Comparison of ENCODE assay signal across 22 mouse cellular contexts in genomic region chr4:143143615-143144014, GRCm38 (mm10).
A peak's percentile ranks its signal among the peaks of the same experiment; 100 is the strongest.
DNase-seq lines count a peak whose midpoint lies in the region; ATAC-seq lines count a peak whose summit lies in the region.
"Had no signal": no experiment of that assay in that cellular context is flagged by ENCODE, and none has a peak within 500 bp of the region (broad histone marks: within the 10 kb centered on the region; RNA-seq: fewer than 3 reads in every experiment).

No protein-coding gene starts in this region.

- no peaks in the 10 kb centered on the region for H3K27me3 ChIP-seq in embryonic facial prominence, embryonic 11.5 days (ENCODE audit: control insufficient read depth, insufficient read depth, low read length)
- no peaks in the 10 kb centered on the region for H3K27me3 ChIP-seq in embryonic facial prominence, embryonic 10.5 days (replicated peaks; ENCODE audit: low read depth, poor library complexity, severe bottlenecking)
- H3K27me3 ChIP-seq: limb, embryonic 12.5 days had no signal

- 51% methylated on average over 7 of the region's 7 CpGs for WGBS in embryonic facial prominence, embryonic 11.5 days
- WGBS in embryonic facial prominence, embryonic 10.5 days: 65% methylated on average over 7 of the region's 7 CpGs

- peaks cover 3% of the 10 kb centered on the region; the same call in 1 of the 2 replicates for H3K36me3 ChIP-seq in embryonic facial prominence, embryonic 11.5 days (replicated peaks; ENCODE audit: control insufficient read depth, insufficient read depth, low read depth, low read length)
- peaks cover 36% of the 10 kb centered on the region for H3K36me3 ChIP-seq in embryonic facial prominence, embryonic 10.5 days (replicated peaks)

- no peak overlapping the region for H3K4me2 ChIP-seq in embryonic facial prominence, embryonic 11.5 days (ENCODE audit: low read depth, low read length)
- H3K4me2 ChIP-seq: limb, embryonic 12.5 days had no signal

- H3K4me3 ChIP-seq in embryonic facial prominence, embryonic 11.5 days (ENCODE audit: low read depth, low read length): no peak overlapping the region
- no peak overlapping the region for H3K4me3 ChIP-seq in embryonic facial prominence, embryonic 10.5 days
- H3K4me3 ChIP-seq: limb, embryonic 12.5 days; myocyte had no signal

- no peaks in the 10 kb centered on the region for H3K9me3 ChIP-seq in embryonic facial prominence, embryonic 11.5 days (replicated peaks; ENCODE audit: control insufficient read depth, low read length)
- no peaks in the 10 kb centered on the region for H3K9me3 ChIP-seq in embryonic facial prominence, embryonic 10.5 days
- H3K9me3 ChIP-seq: limb, embryonic 12.5 days had no signal

- H3K9ac ChIP-seq in embryonic facial prominence, embryonic 11.5 days (replicated peaks; ENCODE audit: low read length): no peak overlapping the region
- H3K9ac ChIP-seq: limb, embryonic 12.5 days had no signal

- H3K27ac ChIP-seq in embryonic facial prominence, embryonic 11.5 days (replicated peaks; ENCODE audit: low read depth, low read length): no peak overlapping the region
- H3K27ac ChIP-seq in embryonic facial prominence, embryonic 10.5 days (replicated peaks): no peak overlapping the region

- DNase-seq in embryonic facial prominence, embryonic 11.5 days (ENCODE audit: low spot score): peak; percentile 15
- no peak for DNase-seq in embryonic facial prominence, embryonic 10.5 days (ENCODE audit: low spot score)
- peak; percentile 55 for DNase-seq in CD4-positive helper T cell, adult 2 months (ENCODE audit: low read depth, low spot score)
- no peak for DNase-seq in gastrocnemius, adult 8-10 months (ENCODE audit: low spot score in 2 of 2)
- no peak for DNase-seq in right cerebral cortex, postnatal 25 days
- no peak for DNase-seq in spleen, adult 18-20 months
- DNase-seq: adrenal gland, adult 8-10 months; cerebellum, postnatal 10 days; embryo, embryonic 11 days; kidney, adult 18-20 months; kidney, postnatal 36 days; layer of hippocampus, adult 9-11 months; lung, adult 2 months; lung, postnatal 4 days; midbrain, embryonic 14.5 days; thymus, postnatal 4 days had no signal

- no peak for ATAC-seq in embryonic facial prominence, embryonic 11.5 days (replicated peaks; ENCODE audit: insufficient number of reproducible peaks, low FRiP score, low TSS enrichment, low read depth)
- ATAC-seq in activated CD4-positive, CD25-positive, alpha-beta regulatory T cell, adult 4 months: peak; percentile 73
- peak; percentile 34 for ATAC-seq in megakaryocyte, adult 5-6 weeks (ENCODE audit: poor library complexity, severe bottlenecking)
- ATAC-seq: forebrain, embryonic 16.5 days; hindbrain, embryonic 16.5 days had no signal

- H3K4me1 ChIP-seq in embryonic facial prominence, embryonic 11.5 days (ENCODE audit: control insufficient read depth, insufficient read depth, low read length): no peaks in the 10 kb centered on the region
- peaks cover 22% of the 10 kb centered on the region for H3K4me1 ChIP-seq in embryonic facial prominence, embryonic 10.5 days

Comparison
In these comparisons a context has a peak if more than half of its experiments do, and no peak if none do; other contexts are left out.
1. DNase-seq: peak in embryonic facial prominence, embryonic 11.5 days (single experiment) and CD4-positive helper T cell, adult 2 months (single experiment); none in embryonic facial prominence, embryonic 10.5 days (single experiment), gastrocnemius, adult 8-10 months (0 of 2), right cerebral cortex, postnatal 25 days (single experiment) and spleen, adult 18-20 months (0 of 2).